ENCODE assay signal across 23 mouse cellular contexts in genomic region chr16:58682046-58682445, GRCm38 (mm10). TPM values are rescaled to one million over a fixed set of nuclear protein-coding genes. Genes with fewer than 3 reads are reported as not detected.
"Had no signal": no experiment of that assay in that cellular context is flagged by ENCODE, and none has a peak within 500 bp of the region (broad histone marks: within the 10 kb centered on the region; RNA-seq: fewer than 3 reads in every experiment).

No protein-coding gene starts in this region.

- H3K27me3 ChIP-seq: midbrain, embryonic 12.5 days; neural tube, embryonic 12.5 days had no signal

- H3K4me1 ChIP-seq: midbrain, embryonic 10.5 days; midbrain, embryonic 12.5 days; neural tube, embryonic 12.5 days had no signal

- H3K4me3 ChIP-seq: midbrain, embryonic 10.5 days; midbrain, embryonic 12.5 days; neural tube, embryonic 12.5 days had no signal

- H3K9ac ChIP-seq: lung, embryonic 14.5 days; midbrain, embryonic 12.5 days; neural tube, embryonic 12.5 days had no signal

- H3K27ac ChIP-seq: midbrain, embryonic 10.5 days; midbrain, embryonic 12.5 days; neural tube, embryonic 12.5 days had no signal

- ATAC-seq: midbrain, embryonic 16.5 days had no signal

- H3K4me2 ChIP-seq: lung, embryonic 14.5 days; midbrain, embryonic 12.5 days; neural tube, embryonic 12.5 days had no signal

- DNase-seq: lung, adult 18-20 months; lung, embryonic 14.5 days; lung, postnatal 10 days; lung, postnatal 4 days; midbrain, embryonic 14.5 days; right cerebral cortex, postnatal 14 days; spleen, adult 18-20 months; thymus, adult 18-20 months; thymus, postnatal 14 days; thymus, postnatal 36 days had no signal

- H3K9me3 ChIP-seq: midbrain, embryonic 10.5 days; midbrain, embryonic 12.5 days; neural tube, embryonic 12.5 days had no signal

RNA-seq across cellular contexts. Expression of gene Gpr15, which starts 36.8 kb away (rescaled TPM):
- total RNA-seq: liver, adult 2 months; megakaryocyte-erythroid progenitor cell, adult 5-6 weeks had no signal
- polyA plus RNA-seq: lung, embryonic 14.5 days; neural tube, embryonic 12.5 days; neural tube, embryonic 14.5 days; stomach, embryonic 14.5 days; stomach, embryonic 16.5 days had no signal

RNA-seq across cellular contexts. Expression of gene E330017A01Rik, which starts 43.5 kb away (rescaled TPM):
- total RNA-seq: liver, adult 2 months; megakaryocyte, adult 5-6 weeks; megakaryocyte-erythroid progenitor cell, adult 5-6 weeks; neutrophil, adult 5-6 weeks had no signal
- polyA plus RNA-seq: liver, adult 2 months; lung, embryonic 14.5 days; lung, embryonic 16.5 days; midbrain, embryonic 10.5 days; midbrain, embryonic 12.5 days; midbrain, embryonic 14.5 days; midbrain, embryonic 16.5 days; neural tube, embryonic 14.5 days; stomach, embryonic 14.5 days; stomach, embryonic 16.5 days; thymus, postnatal 0 days had no signal
